Mouse (Mus musculus) embryonic fibroblast, embryonic 13.5 days (primary cell): ENCODE results near the gene Atp6v1c2.

Experiments
- CTCF ChIP-seq: IDR thresholded peaks from 2 replicates; pipeline ENCODE4 v1.5.1; 2011; ENCODE audit warnings: mild to moderate bottlenecking, control low read depth, low read length, moderate library complexity, borderline replicate concordance; ENCODE audit not compliant: insufficient read depth
- POLR2A ChIP-seq: IDR thresholded peaks from 2 replicates; pipeline ENCODE4 v1.6.1; 2011; ENCODE audit warnings: low read depth, mild to moderate bottlenecking, control low read depth, low read length, moderate library complexity

DNA sequence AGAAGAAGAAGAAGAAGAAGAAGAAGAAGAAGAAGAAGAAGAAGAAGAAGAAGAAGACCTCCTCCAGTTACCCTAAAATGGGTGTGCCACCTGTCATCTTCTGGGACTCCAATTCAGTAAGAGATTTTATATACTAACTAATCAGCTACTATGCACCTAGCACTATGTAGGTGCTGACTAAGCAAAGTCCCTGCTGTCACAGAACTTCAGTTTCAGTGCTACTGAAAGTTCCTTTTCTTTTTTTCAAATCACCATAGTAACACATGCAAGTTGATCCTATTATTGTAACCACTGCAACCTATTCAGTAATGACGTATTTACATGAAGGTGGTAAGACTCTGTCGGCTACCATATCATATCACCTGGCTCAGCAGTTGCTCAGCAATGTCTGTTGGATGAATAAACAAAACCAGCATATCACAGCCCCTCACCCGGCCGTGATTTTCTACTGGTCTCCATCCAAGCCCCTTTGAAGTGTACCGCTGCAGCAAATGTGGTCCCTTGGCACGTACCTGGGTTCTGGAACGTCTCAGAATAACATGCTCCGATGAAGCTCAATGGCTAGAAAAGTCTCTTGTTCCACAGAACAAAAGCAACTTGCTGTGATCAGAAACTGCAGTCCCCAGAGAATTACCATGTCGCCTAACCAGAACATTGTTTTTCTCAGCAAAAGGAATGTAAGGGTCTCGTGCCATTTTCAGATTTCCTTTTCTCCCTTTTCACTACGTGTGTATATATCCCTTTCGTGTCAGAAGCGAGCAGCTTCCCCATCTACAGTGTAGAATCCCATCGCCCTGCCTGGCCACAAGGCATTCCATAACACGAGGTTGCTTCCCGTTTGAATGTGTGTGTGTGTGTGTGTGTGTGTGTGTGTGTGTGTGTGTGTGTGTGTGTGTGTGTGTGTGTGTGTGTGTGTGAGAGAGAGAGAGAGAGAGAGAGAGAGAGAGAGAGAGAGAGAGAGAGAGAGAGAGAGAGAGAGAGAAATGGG lies 18.0 kb downstream of the Atp6v1c2 start:
- TF ChIP-seq CTCF (no peak), POLR2A (no peak)
